Mouse (Mus musculus) embryonic stem cell, embryonic (primary cell): ENCODE data around the gene Mapk1.

Source experiments
- CTCF ChIA-PET, 4 experiments: fragments of 300-600 bp in 2 of 4; fragments of 350-600 bp in 2 of 4; sonication (Branson Sonifier 250); formaldehyde crosslinking; loops; one replicate each; lab custom pipeline; 2022; ENCODE audit warnings: inconsistent platforms in 2 of 4; lab: Charles Lee
- POLR2A ChIA-PET, 4 experiments: fragments of 300-600 bp in 2 of 4; fragments of 350-600 bp in 2 of 4; sonication (Branson Sonifier 250); formaldehyde crosslinking; loops; one replicate each; lab custom pipeline; 2022; ENCODE audit warnings: antibody characterized with exemption in 4 of 4, inconsistent platforms in 1 of 4; lab: Charles Lee

Mapk1 gene

DNA sequence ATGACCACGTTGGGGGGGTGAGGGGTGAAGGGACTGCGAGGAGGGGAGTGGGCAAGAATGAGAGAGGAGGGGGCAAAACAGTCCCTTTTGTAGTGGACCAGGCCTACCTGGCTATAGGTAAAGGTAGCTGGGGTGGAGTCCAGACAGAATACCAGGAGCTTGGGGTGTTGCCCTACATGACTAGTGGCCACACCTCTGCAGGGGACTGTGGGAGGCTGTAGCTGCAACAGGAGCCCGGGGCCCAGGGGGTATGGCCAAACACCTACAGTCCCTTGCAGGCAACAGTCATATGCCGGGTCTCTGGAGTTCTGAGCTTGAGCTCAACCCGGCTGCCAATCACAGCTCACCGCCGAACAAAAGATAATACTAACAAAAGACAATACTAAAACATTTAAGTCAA lies 68.9 kb downstream of the Mapk1 start:
- POLR2A ChIA-PET, result interaction anchor here (0.5 to 3.9 kb wide), 32 partner anchors 8 to 905 kb away, joined by 3 to 15 read pairs (median 4); partner anchors contain the start of genes Ypel1 (in 2 of the 4), Ppil2 (in 1 of the 4) and Ppm1f (in 1 of the 4)

DNA sequence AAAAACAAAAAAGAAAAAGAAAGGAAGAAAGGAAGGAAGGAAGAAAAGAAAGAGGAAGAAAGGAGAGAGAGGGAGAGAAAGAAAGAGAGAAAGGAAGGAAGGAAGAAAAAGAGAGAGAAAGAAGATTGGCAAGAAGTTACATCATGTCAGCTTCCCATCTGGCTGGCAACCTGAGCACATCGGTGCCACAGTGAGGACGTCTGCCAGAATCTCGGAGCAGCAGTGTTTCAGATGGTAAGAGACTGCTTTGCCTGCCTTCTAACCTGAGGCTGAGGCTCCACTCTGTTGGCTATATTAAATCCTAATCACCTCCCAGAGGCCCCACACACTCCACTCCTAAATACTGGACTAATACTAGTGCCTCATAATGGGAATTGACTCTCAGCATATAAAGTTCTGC lies 70.7 kb downstream of the Mapk1 start:
- ChIA-PET CTCF (interaction anchor here in 1 of 4 experiments (0.6 kb wide), 1 partner anchor 106 kb away, joined by 4 read pairs; no protein-coding TSS in a partner anchor), POLR2A (interaction anchor here in 2 of 4 experiments (1.4 to 3.2 kb wide), 5 partner anchors 9 to 37 kb away, joined by 3 to 16 read pairs (median 8); partner anchors contain the start of gene Ypel1 (in 1 of the 2))

More for the DNA sequence above, 68.9 kb downstream of the Mapk1 start:
- CTCF ChIA-PET, result interaction anchor here in 3 of 4 experiments (0.6 to 1.2 kb wide), 8 partner anchors 14 to 436 kb away, joined by 3 to 8 read pairs (median 3); partner anchors contain the start of genes 2610318N02Rik (in 1 of the 3) and Ypel1 (in 1 of the 3)

DNA sequence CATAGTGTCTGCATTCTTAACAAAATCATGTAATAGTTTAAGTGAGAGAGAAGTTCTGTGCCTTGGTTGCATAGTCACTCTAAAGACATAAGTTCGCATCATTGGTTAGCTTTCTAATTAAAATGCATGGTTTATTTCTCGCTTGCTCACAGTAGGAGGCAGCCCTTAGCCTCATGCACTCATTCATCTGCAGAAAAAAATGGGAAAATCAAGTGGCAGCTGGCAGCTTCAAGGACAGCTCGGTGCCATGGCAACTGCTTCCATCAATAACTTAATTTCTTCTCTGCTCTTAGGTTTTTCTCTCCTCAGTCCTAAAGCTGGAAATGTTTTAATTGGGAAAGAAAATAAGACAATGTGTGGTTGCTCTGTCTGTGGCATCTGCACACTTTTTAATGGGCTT lies 72.4 kb downstream of the Mapk1 start:
- POLR2A ChIA-PET, result interaction anchor here in 2 of 4 experiments (1.0 to 3.2 kb wide), 6 partner anchors 10 to 24 kb away, joined by 4 to 16 read pairs (median 4); partner anchors contain the start of gene Ypel1 (in 1 of the 2)
- CTCF ChIA-PET, result interaction anchor here in 2 of 4 experiments (0.6 to 1.7 kb wide), 2 partner anchors 14 to 952 kb away, joined by 3 to 4 read pairs; partner anchors contain the start of gene Ypel1 (in 1 of the 2)

DNA sequence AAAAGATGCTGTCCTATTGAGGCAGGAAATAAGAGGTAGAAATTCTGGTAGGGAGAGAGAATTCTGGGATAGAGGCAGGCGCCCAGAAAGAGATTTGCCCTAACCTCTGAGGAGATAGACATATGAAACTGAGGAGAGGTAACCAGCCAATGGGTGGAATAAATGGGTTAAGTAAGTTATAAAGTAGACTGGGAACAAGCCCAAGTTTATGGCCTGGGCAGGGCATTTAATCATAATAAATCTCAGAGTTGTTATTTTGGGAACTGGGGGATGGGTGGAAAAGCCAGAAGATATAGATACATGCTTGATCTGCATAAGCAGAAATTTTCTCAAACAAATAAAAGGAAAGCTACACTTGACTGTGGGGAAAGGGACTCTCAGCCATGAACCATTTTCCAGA lies 79.2 kb downstream of the Mapk1 start:
- POLR2A ChIA-PET, result interaction anchor here in 2 of 4 experiments (0.8 to 3.5 kb wide), 8 partner anchors 8 to 59 kb away, joined by 3 to 15 read pairs (median 6); partner anchors contain the start of gene Ypel1 (in 1 of the 2)
- CTCF ChIA-PET, result no interaction called here

DNA sequence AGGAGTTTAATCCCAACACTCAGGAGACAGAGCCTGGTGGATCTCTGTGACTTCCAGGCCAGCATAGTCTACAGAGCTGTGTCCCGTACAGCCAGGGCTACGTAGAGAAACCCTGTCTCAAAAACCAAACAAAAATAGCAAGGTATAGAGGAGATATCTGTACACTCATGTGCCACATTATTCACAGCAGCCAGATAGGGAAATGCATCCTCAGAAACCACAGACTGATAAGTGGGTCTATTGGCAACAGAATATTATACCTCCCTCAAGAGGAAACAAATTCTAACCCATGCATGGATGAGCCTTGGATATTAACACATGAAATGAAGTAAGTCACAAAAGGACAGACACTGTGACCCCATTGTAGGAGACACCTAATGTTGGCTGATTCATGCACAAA lies 84.4 kb downstream of the Mapk1 start:
- CTCF ChIA-PET, result no interaction called here
- POLR2A ChIA-PET, result interaction anchor here in 2 of 4 experiments (1.2 to 3.6 kb wide), 2 partner anchors 13 to 18 kb away, joined by 4 to 23 read pairs; no protein-coding TSS in a partner anchor

DNA sequence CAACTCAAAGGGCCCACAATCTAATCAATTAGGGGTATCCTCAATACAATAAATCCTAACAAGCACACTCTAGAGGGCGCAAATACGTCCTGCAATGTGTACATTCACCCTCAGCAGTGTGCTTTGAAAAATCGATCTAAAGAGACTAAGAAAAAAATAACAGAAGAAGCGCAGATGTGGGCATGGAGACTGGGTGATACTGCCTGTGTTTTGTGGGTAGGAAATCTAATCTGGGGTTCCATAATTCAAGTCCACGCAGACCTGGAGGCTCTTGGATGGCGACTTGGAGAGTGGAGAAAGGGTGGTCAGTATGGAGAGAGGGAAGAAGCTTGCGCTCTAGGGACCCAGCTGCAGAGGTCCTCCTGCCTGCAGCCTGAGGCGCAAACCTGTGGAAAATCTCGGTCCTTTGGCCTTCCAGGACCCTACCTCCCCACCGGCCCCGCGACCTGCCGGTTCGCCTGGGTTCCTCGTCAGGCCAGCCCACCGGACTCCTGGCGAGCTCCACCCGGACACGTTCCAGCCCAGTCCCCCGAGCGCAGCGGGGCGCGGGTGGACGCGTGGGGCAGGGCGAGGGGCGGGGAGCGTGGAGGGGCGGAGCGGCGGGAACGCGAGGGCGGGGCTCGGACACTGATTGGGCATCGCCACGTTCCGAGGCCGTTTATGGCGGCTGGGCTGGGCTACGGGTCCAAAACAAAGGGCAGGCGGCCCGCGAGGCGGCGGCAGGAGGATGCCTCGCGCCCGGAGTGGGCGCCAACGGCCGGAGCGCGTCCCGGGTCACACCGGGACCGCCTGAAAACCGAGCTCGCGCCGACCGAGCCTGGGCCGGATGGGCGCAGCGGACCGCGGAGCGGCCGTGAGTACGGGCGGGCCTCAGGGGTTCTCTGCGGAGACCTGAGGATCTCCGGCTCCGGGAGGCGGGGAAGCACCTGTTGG lies 86.6 kb downstream of the Mapk1 start, which contains the start of gene Ypel1:
Ypel1 (plus strand) TSS at position 186 of the 933 bp plus-strand sequence.
- ChIA-PET POLR2A (interaction anchor here in 3 of 4 experiments (0.6 to 3.6 kb wide), 31 partner anchors 8 to 1019 kb away, joined by 3 to 23 read pairs (median 4); partner anchors contain the start of genes Ppm1f (in 1 of the 3) and Sdf2l1 (in 1 of the 3)), CTCF (interaction anchor here (0.6 to 1.7 kb wide), 19 partner anchors 9 to 215 kb away, joined by 3 to 7 read pairs (median 4); partner anchors contain the start of genes 2610318N02Rik (in 1 of the 4) and Ydjc (in 1 of the 4))

DNA sequence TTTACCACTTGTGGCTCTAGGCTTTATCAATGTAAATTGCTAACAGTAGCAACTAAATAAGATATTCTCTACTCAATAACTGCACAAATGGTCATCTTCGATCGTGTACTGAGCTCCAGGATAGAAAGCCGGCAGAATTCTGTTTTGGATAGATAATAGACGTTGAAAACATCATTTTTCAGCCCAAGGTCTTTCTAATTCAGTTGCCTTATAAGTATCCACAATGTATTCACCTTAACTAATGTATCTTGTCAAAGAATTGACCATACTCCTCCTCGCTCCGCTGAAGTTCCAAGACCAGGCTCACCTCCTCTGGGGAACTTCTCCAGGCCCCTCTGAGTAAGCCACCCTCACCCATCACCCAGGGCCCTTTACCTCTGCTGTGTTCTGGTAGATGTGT lies 87.5 kb downstream of the Mapk1 start:
- POLR2A ChIA-PET, result interaction anchor here in 2 of 4 experiments (0.6 to 3.6 kb wide), 13 partner anchors 7 to 352 kb away, joined by 3 to 23 read pairs (median 4); no protein-coding TSS in a partner anchor
- CTCF ChIA-PET, result interaction anchor here in 1 of 4 experiments (1.2 to 1.7 kb wide), 5 partner anchors 11 to 216 kb away, joined by 3 to 4 read pairs (median 4); partner anchors contain the start of gene Ydjc

DNA sequence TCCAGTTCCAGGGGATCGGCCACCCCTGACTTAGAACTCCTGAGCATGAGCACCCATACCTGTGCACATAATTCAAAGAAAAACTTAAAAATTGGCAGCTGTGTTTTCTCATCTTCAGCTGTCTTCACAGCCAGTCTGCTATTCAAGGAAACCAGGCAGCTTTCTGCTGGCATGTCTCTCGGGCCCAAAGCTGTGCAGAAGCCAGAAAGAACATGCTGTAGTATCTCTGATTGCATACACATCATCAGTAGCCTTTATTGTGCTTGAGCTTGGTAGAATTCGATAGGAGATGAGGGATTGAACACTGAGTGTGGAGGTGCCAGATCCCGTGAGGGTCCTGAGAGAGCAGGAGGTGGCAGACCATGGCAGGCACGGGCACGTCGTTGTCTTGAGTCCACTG lies 89.8 kb downstream of the Mapk1 start:
- ChIA-PET CTCF (no interaction called here), POLR2A (interaction anchor here in 1 of 4 experiments (1.9 to 2.3 kb wide), 4 partner anchors 12 to 52 kb away, joined by 5 to 15 read pairs (median 6); partner anchors contain the start of gene 2610318N02Rik)

DNA sequence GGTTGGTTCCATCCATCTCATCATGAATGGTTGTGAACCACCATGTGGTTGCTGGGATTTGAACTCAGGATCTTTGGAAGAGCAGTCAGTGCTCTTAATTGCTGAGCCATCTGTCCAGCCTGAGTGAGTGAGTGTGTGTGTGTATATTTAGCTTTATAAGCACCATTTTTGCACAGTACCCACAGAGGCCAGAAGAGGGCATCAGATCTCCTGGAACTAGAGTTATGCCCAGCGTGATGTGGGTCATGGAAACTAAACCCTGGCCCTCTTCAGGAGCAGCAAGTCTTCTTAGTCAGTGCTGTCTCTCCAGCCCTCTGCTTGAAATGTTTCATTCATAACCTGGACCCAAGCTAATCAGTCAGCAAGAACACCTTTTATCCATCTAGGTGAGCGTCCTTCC lies 93.1 kb downstream of the Mapk1 start:
- CTCF ChIA-PET, result interaction anchor here (0.5 to 3.1 kb wide), 22 partner anchors 9 to 475 kb away, joined by 3 to 18 read pairs (median 4); partner anchors contain the start of genes Sdf2l1 (in 2 of the 4), 2610318N02Rik (in 1 of the 4) and Tmem191c (in 1 of the 4)

DNA sequence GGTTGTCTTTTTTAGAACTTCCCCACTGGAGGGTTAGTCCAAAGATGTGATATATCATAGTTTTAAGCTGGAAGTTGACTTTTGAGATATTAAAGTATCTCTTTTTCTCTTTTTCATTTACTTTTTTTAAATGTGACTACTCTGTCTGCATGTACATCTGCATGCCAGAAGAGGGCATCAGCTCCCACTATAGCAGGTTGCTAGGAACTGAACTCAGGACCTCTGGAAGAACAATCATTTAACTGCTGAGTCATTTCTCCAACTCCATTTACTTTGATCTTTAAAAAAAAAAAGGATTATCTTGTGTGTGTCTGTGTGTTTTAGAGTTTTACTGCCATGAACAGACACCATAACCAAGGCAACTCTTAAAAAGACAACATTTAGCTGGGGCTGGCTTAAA lies 93.7 kb downstream of the Mapk1 start:
- ChIA-PET CTCF (interaction anchor here (0.6 to 3.1 kb wide), 21 partner anchors 9 to 542 kb away, joined by 3 to 18 read pairs (median 4); partner anchors contain the start of genes Tmem191c (in 2 of the 4), 2610318N02Rik (in 1 of the 4), Sdf2l1 (in 1 of the 4) and Smpd4 (in 1 of the 4)), POLR2A (interaction anchor here in 3 of 4 experiments (0.6 to 7.1 kb wide), 23 partner anchors 8 to 200 kb away, joined by 3 to 62 read pairs (median 4); partner anchors contain the start of genes 2610318N02Rik (in 1 of the 3), Ppil2 (in 1 of the 3), Sdf2l1 (in 1 of the 3) and Tmem191c (in 1 of the 3))

More for the DNA sequence above, 93.1 kb downstream of the Mapk1 start:
- POLR2A ChIA-PET, result interaction anchor here in 3 of 4 experiments (0.5 to 7.1 kb wide), 19 partner anchors 9 to 201 kb away, joined by 3 to 62 read pairs (median 5); partner anchors contain the start of genes 2610318N02Rik (in 1 of the 3), Ppil2 (in 1 of the 3) and Sdf2l1 (in 1 of the 3)

DNA sequence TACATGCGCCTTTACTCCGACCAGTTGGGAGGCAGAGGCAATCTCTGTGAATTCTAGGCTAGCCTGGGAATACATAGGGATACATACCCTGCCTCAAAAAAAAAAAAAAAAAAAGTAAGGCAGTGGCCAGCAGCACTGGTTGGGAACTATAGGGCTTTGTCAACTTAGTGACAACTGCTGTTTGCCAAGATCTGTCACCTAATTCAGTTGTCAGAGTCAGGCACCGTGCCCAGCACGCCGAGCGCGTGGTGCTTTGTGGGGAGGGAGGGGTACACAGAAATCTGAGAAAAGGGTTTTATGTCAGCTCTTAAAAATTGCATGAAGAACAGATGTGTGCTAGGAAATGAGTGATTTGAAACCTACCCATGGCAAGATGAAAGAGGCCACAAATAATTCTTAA lies 94.9 kb downstream of the Mapk1 start:
- ChIA-PET CTCF (interaction anchor here (0.6 to 3.1 kb wide), 18 partner anchors 8 to 541 kb away, joined by 3 to 20 read pairs (median 4); partner anchors contain the start of genes Tmem191c (in 2 of the 4), 2610318N02Rik (in 1 of the 4), Sdf2l1 (in 1 of the 4) and Smpd4 (in 1 of the 4)), POLR2A (interaction anchor here (0.6 to 7.1 kb wide), 27 partner anchors 8 to 287 kb away, joined by 3 to 62 read pairs (median 5); partner anchors contain the start of genes 2610318N02Rik (in 2 of the 4), Tmem191c (in 1 of the 4) and Ypel1 (in 1 of the 4))

DNA sequence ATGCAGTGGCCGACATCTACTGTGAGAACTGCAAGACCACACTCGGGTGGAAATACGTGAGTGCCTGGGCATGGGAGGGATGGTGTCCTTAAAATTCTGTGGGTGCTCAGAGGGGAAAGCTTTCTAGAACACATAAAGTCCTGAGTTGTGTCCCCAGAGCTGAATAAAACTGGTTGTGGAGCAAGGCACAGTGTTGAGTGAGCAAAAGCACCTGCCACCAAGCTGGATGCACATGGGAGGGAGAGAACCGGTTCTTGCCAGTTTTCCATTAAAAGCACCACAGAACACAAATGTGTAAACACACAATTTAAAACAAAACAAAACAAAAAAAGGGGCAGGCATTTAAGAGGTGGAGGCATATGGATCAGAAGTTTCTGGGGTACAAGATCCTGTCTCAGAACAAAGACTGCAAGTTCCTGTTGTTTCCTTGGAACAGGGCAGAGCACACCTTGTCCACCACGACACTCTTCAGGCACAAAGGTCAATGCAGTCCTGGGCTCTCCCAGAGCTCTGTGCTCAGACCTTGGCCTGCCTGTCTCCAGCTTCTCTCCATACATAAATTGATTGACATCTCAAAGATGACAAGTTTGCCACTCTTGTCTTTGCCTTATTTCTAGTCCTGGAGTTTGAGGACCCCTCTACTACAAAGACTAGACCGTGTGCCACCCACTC lies 99.1 kb downstream of the Mapk1 start:
- POLR2A ChIA-PET, result interaction anchor here in 3 of 4 experiments (0.7 to 7.1 kb wide), 8 partner anchors 8 to 43 kb away, joined by 3 to 62 read pairs (median 4); partner anchors contain the start of genes 2610318N02Rik (in 1 of the 3) and Ypel1 (in 1 of the 3)
- CTCF ChIA-PET, result interaction anchor here in 1 of 4 experiments (0.6 to 1.4 kb wide), 2 partner anchors 12 to 1233 kb away, joined by 3 to 4 read pairs; partner anchors contain the start of gene Ypel1

DNA sequence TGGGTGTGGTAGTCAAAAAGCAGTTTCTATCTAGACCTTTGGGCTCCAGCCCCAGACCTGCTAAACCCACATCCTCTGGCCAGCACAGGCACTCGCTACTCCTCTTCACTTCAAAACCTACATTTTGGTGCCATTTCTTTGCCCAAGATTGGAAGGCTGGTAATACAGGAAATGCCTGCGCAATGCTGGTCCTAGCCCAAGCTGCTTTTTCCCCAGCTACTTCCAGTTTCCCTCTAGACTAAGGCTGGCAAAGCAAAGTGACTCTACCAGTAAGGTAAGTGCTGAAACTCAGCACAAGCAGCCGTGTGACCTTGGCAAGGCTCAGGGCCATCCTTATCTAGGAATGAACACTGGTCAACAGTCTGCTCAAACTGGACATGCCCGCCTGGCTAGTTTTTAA lies 102.5 kb downstream of the Mapk1 start:
- ChIA-PET CTCF (interaction anchor here in 2 of 4 experiments (1.8 to 2.4 kb wide), 3 partner anchors 9 to 191 kb away, joined by 4 to 10 read pairs (median 7); partner anchors contain the start of gene Tmem191c (in 1 of the 2)), POLR2A (interaction anchor here (0.6 to 4.6 kb wide), 28 partner anchors 8 to 210 kb away, joined by 3 to 38 read pairs (median 4); partner anchors contain the start of genes 2610318N02Rik (in 2 of the 4), Sdf2l1 (in 2 of the 4) and Ypel1 (in 1 of the 4))

DNA sequence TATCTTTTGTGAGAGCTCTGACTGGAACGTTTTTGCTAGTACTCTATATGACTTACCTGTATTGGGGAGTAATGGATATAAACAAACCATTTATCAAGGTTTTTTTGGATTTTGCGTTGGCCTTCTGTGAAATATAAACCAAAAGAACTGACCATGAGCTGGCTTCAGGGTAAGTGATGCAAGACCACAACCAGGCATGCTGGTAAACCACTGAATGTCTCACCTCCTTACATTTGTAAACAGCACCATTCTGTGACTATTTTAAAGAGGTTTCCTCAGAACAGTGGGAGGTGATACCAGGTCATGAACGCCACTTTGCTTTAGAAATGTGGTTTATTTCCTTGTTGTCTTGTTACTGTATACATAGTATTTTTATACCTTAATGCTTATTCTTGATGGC lies 103.1 kb downstream of the Mapk1 start:
- POLR2A ChIA-PET, result interaction anchor here in 3 of 4 experiments (0.6 to 4.6 kb wide), 17 partner anchors 8 to 192 kb away, joined by 3 to 38 read pairs (median 4); partner anchors contain the start of genes 2610318N02Rik (in 2 of the 3), Sdf2l1 (in 1 of the 3) and Ypel1 (in 1 of the 3)

DNA sequence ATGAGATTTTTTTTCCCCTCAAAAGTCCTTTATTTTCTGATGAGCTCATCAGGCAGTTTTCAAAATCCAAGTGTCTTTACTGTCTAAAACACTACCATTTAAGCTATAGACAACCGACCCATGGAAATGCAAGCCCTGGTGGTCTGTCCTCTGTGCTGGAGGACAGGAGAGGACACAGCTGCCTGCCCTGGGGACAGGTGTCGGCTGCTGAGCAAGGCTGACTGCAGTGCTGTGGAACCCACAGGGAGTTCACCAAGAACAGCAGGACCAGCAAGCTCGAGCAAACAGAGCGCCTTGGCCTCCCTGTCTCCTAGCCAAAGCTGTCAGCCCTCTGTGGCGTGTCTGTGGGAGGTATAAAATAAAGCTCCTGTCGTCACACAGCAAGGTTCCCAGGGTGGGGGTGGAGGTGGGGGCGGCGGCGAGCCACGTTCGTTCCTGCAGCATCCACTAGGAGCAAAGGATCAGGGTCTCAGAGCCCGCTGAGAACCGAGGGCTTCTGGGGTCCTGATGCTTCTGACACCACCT lies 103.5 kb downstream of the Mapk1 start:
- ChIA-PET CTCF (interaction anchor here in 3 of 4 experiments (0.5 to 2.4 kb wide), 4 partner anchors 10 to 103 kb away, joined by 3 to 10 read pairs (median 6); no protein-coding TSS in a partner anchor), POLR2A (interaction anchor here in 3 of 4 experiments (0.6 to 4.6 kb wide), 15 partner anchors 8 to 191 kb away, joined by 3 to 38 read pairs (median 4); partner anchors contain the start of genes Sdf2l1 (in 1 of the 3) and Ypel1 (in 1 of the 3))

More for the DNA sequence above, 103.1 kb downstream of the Mapk1 start:
- CTCF ChIA-PET, result interaction anchor here in 2 of 4 experiments (1.6 to 2.4 kb wide), 4 partner anchors 10 to 190 kb away, joined by 4 to 10 read pairs (median 6); partner anchors contain the start of gene Tmem191c (in 1 of the 2)
